Mouse (Mus musculus) CD4-positive, CD25-positive, alpha-beta regulatory T cell, adult 4 months (primary cell): ENCODE measurements around the gene Nthl1. TPM values are rescaled to one million over a fixed set of nuclear protein-coding genes. Genes with fewer than 3 reads are reported as not detected.

Experiments used
- polyA plus RNA-seq, 2 experiments: library from polyadenylated mRNA; unstranded; fragments of 100-300 nt; shearing (Covaris generic); gene quantifications; one replicate each; pipeline ENCODE4 v1.2.1; 2017

Nthl1 gene
- polyA plus RNA-seq, 2 experiments from 2014 or later = 3.1 to 6.0 TPM

Other genes starting within 250 kb of the Nthl1 start
- 100 to 1,000 TPM; 127 to 181 TPM for gene Rnps1, start 218.1 kb upstream of the Nthl1 start, polyA plus RNA-seq
- gene Eci1, start 206.0 kb upstream of the Nthl1 start, polyA plus RNA-seq = 10 to 100 TPM; 50.3 to 57.7 TPM
- gene Dnase1l2, start 189.6 kb upstream of the Nthl1 start, polyA plus RNA-seq = 1 to 10 TPM; 7.4 to 8.3 TPM
- gene E4f1, start 162.4 kb upstream of the Nthl1 start, polyA plus RNA-seq = 10 to 100 TPM; 34.3 to 62.8 TPM
- gene Pgp, start 162.3 kb upstream of the Nthl1 start, polyA plus RNA-seq = 1 to 10 TPM; 4.1 to 5.3 TPM
- not detected for gene Bricd5, start 158.8 kb upstream of the Nthl1 start, polyA plus RNA-seq
- 10 to 100 TPM; 14.3 to 25.8 TPM for gene Mlst8, start 153.6 kb upstream of the Nthl1 start, polyA plus RNA-seq
- under 1 TPM; 0.16 TPM for gene Caskin1, start 144.1 kb upstream of the Nthl1 start, polyA plus RNA-seq
- gene Traf7, start 104.7 kb upstream of the Nthl1 start, polyA plus RNA-seq = 10 to 100 TPM; 52.8 to 72.1 TPM
- gene Rab26, start 98.5 kb upstream of the Nthl1 start, polyA plus RNA-seq = 1 to 10 TPM; 4.0 to 5.0 TPM
- 10 to 100 TPM; 16.8 to 34.7 TPM for gene Pkd1, start 82.8 kb upstream of the Nthl1 start, polyA plus RNA-seq
- gene Tsc2, start 50 bp upstream of the Nthl1 start, polyA plus RNA-seq = 10 to 100 TPM; 20.5 to 28.2 TPM
- gene Slc9a3r2, start 17.6 kb downstream of the Nthl1 start, polyA plus RNA-seq = not detected
- gene Npw, start 25.8 kb downstream of the Nthl1 start, polyA plus RNA-seq = not detected
- 1 to 10 TPM; 3.7 to 5.4 TPM for gene Zfp598, start 37.0 kb downstream of the Nthl1 start, polyA plus RNA-seq
- 1 to 10 TPM; 1.1 TPM for gene Syngr3, start 57.3 kb downstream of the Nthl1 start, polyA plus RNA-seq
- 10 to 100 TPM; 13.5 to 21.7 TPM for gene Gfer, start 63.5 kb downstream of the Nthl1 start, polyA plus RNA-seq
- 1 to 10 TPM; 1.2 to 1.4 TPM for gene Noxo1, start 63.6 kb downstream of the Nthl1 start, polyA plus RNA-seq
- gene Tbl3, start 75.0 kb downstream of the Nthl1 start, polyA plus RNA-seq = 10 to 100 TPM; 38.1 to 71.3 TPM
- not detected for gene Rnf151, start 85.4 kb downstream of the Nthl1 start, polyA plus RNA-seq
- gene Rps2, start 85.4 kb downstream of the Nthl1 start, polyA plus RNA-seq = 100 to 1,000 TPM; 608 to 780 TPM
- gene Ndufb10, start 91.8 kb downstream of the Nthl1 start, polyA plus RNA-seq = 100 to 1,000 TPM; 227 to 245 TPM
- gene Rpl3l, start 95.1 kb downstream of the Nthl1 start, polyA plus RNA-seq = not detected
- gene Msrb1, start 104.0 kb downstream of the Nthl1 start, polyA plus RNA-seq = 10 to 100 TPM; 29.3 to 30.1 TPM
- gene Hs3st6, start 120.3 kb downstream of the Nthl1 start, polyA plus RNA-seq = not detected
- under 1 TPM in 1 of 2 experiments, not detected in 1; 0.24 TPM for gene Meiob, start 171.6 kb downstream of the Nthl1 start, polyA plus RNA-seq
- 10 to 100 TPM; 27.0 to 31.8 TPM for gene Hagh, start 207.5 kb downstream of the Nthl1 start, polyA plus RNA-seq
- 1 to 10 TPM; 2.7 to 2.8 TPM for gene Fahd1, start 217.7 kb downstream of the Nthl1 start, polyA plus RNA-seq
- gene Igfals, start 233.3 kb downstream of the Nthl1 start, polyA plus RNA-seq = not detected